Mouse (Mus musculus): ENCODE measurements around the gene Mocs3. TPM values are rescaled to one million over a fixed set of nuclear protein-coding genes. Genes with fewer than 3 reads are reported as not detected.
A peak's percentile ranks its signal among the peaks of the same experiment; 100 is the strongest.

Gene Mocs3
- polyA plus RNA-seq, 2 experiments, result 10.6 to 12.2 TPM

DNA sequence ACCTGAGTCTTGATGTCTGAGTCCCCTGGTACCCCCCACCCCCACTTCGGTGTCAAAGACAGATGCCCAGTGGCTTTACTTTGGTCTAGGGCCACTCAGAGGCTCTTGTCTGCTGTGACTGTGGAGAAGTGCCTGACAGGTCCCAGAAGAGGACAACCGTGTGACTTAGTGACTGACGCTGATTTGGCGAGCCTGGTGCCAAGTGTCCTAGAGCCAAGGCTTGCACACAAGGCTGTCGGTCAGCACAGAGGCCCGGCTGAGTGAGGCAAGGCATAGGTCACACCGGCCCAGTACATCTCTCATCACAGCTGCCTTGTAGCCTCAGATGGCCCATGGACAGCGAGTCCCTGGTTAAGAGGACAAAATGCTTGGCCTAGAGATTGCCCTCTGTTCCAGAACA is 28.6 kb downstream of the Mocs3 start:
- Histone ChIP-seq H3K4me2 (replicated peaks; ENCODE audit: low read depth, low read length, severe bottlenecking) (no peak overlapping the region), H3K4me3 (replicated peaks; ENCODE audit: low read length) (no peak overlapping the region), H3K9ac (ENCODE audit: low read depth, low read length, severe bottlenecking) (no peak overlapping the region), H3K27ac (replicated peaks; ENCODE audit: low read depth, low read length) (no peak overlapping the region), H3K27me3 (ENCODE audit: control insufficient read depth, insufficient read depth, low read length) (no peaks in the 10 kb centered on the region), H3K9me3 (ENCODE audit: control insufficient read depth, low read length) (no peaks in the 10 kb centered on the region), H3K36me3 (ENCODE audit: control insufficient read depth, insufficient read depth, low read length) (no peaks in the 10 kb centered on the region), H3K4me1 (ENCODE audit: control insufficient read depth, insufficient read depth, low read length) (no peaks in the 10 kb centered on the region)
- DNase-seq (ENCODE audit: low spot score), result no peak
- no peak for TF ChIP-seq POLR2A (IDR thresholded peaks at IDR 0.05; ENCODE audit: borderline replicate concordance, extremely low read depth, insufficient read depth, insufficient read length)
- 90% methylated on average over 8 of the region's 8 CpGs for WGBS
- ATAC-seq (ENCODE audit: low FRiP score, low read depth), result no peak

- no peak overlapping the region for H3K27ac ChIP-seq (replicated peaks; ENCODE audit: low read depth, low read length)
- no peak overlapping the region for H3K4me3 ChIP-seq (replicated peaks; ENCODE audit: low read length)
- no peaks in the 10 kb centered on the region for H3K36me3 ChIP-seq (ENCODE audit: control insufficient read depth, insufficient read depth, low read length)
- H3K9me3 ChIP-seq (ENCODE audit: control insufficient read depth, low read length), result no peaks in the 10 kb centered on the region
- H3K4me1 ChIP-seq (ENCODE audit: control insufficient read depth, insufficient read depth, low read length), result no peaks in the 10 kb centered on the region
- WGBS, result 82% methylated on average over 3 of the region's 3 CpGs
- no peak for TF ChIP-seq POLR2A (IDR thresholded peaks at IDR 0.05; ENCODE audit: borderline replicate concordance, extremely low read depth, insufficient read depth, insufficient read length)
- H3K4me2 ChIP-seq (replicated peaks; ENCODE audit: low read depth, low read length, severe bottlenecking), result no peak overlapping the region
- DNase-seq (ENCODE audit: low spot score) (no peak), ATAC-seq (ENCODE audit: low FRiP score, low read depth) (no peak)
- no peaks in the 10 kb centered on the region for H3K27me3 ChIP-seq (ENCODE audit: control insufficient read depth, insufficient read depth, low read length)
- no peak overlapping the region for H3K9ac ChIP-seq (ENCODE audit: low read depth, low read length, severe bottlenecking)
Observed at GRCm38 (mm10) chr2:168260124-168260523, 29.7 kb downstream of the Mocs3 start.

GRCm38 (mm10) chr2:168260900-168261299 is 30.5 kb downstream of the Mocs3 start:
- DNase-seq (ENCODE audit: low spot score), result no peak
- no peak overlapping the region for H3K27ac ChIP-seq (replicated peaks; ENCODE audit: low read depth, low read length)
- H3K4me1 ChIP-seq (ENCODE audit: control insufficient read depth, insufficient read depth, low read length), result no peaks in the 10 kb centered on the region
- H3K4me2 ChIP-seq (replicated peaks; ENCODE audit: low read depth, low read length, severe bottlenecking), result no peak overlapping the region
- H3K9me3 ChIP-seq (ENCODE audit: control insufficient read depth, low read length), result no peaks in the 10 kb centered on the region
- 80% methylated on average over 10 of the region's 10 CpGs for WGBS
- no peak for TF ChIP-seq POLR2A (IDR thresholded peaks at IDR 0.05; ENCODE audit: borderline replicate concordance, extremely low read depth, insufficient read depth, insufficient read length)
- H3K4me3 ChIP-seq (replicated peaks; ENCODE audit: low read length), result no peak overlapping the region
- H3K9ac ChIP-seq (ENCODE audit: low read depth, low read length, severe bottlenecking), result no peak overlapping the region
- H3K36me3 ChIP-seq (ENCODE audit: control insufficient read depth, insufficient read depth, low read length), result no peaks in the 10 kb centered on the region
- no peaks in the 10 kb centered on the region for H3K27me3 ChIP-seq (ENCODE audit: control insufficient read depth, insufficient read depth, low read length)
- ATAC-seq (ENCODE audit: low FRiP score, low read depth), result no peak

DNA sequence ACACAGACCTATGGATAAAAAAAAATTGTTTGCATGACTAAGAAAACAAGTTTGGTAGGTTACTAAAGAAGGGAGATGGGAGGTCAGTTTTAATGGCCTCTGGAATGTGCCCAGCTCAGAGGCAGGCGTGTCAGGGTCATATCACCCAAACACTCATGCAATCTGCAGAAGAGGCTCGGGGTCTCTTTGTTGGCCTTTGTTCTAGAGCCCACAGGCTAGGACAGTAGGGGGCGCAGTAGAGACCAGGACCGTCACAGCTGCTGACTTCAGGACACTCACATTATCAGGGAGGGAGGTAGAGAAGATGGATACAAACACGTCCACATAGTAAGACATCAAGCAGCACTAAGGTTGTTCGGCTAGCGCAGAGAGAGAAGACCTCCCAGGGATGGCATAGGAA is 37.6 kb downstream of the Mocs3 start:
- Histone ChIP-seq H3K27ac (replicated peaks; ENCODE audit: low read depth, low read length) (no peak overlapping the region), H3K9me3 (ENCODE audit: control insufficient read depth, low read length) (no peaks in the 10 kb centered on the region), H3K4me2 (replicated peaks; ENCODE audit: low read depth, low read length, severe bottlenecking) (peak overlapping the region; percentile 37), H3K4me1 (ENCODE audit: control insufficient read depth, insufficient read depth, low read length) (no peaks in the 10 kb centered on the region), H3K36me3 (ENCODE audit: control insufficient read depth, insufficient read depth, low read length) (no peaks in the 10 kb centered on the region), H3K4me3 (replicated peaks; ENCODE audit: low read length) (peak overlapping the region; percentile 12; the same call in 1 of the 2 replicates), H3K9ac (ENCODE audit: low read depth, low read length, severe bottlenecking) (no peak overlapping the region), H3K27me3 (ENCODE audit: control insufficient read depth, insufficient read depth, low read length) (no peaks in the 10 kb centered on the region)
- ATAC-seq (ENCODE audit: low FRiP score, low read depth), result no peak
- 38% methylated on average over 7 of the region's 7 CpGs for WGBS
- no peak for TF ChIP-seq POLR2A (IDR thresholded peaks at IDR 0.05; ENCODE audit: borderline replicate concordance, extremely low read depth, insufficient read depth, insufficient read length)
- no peak for DNase-seq (ENCODE audit: low spot score)

- Histone ChIP-seq H3K9ac (ENCODE audit: low read depth, low read length, severe bottlenecking) (no peak overlapping the region), H3K4me1 (ENCODE audit: control insufficient read depth, insufficient read depth, low read length) (no peaks in the 10 kb centered on the region), H3K4me2 (replicated peaks; ENCODE audit: low read depth, low read length, severe bottlenecking) (no peak overlapping the region), H3K36me3 (ENCODE audit: control insufficient read depth, insufficient read depth, low read length) (no peaks in the 10 kb centered on the region), H3K27ac (replicated peaks; ENCODE audit: low read depth, low read length) (no peak overlapping the region), H3K9me3 (ENCODE audit: control insufficient read depth, low read length) (no peaks in the 10 kb centered on the region), H3K27me3 (ENCODE audit: control insufficient read depth, insufficient read depth, low read length) (peaks cover 11% of the 10 kb centered on the region; the same call in 1 of the 2 replicates), H3K4me3 (replicated peaks; ENCODE audit: low read length) (no peak overlapping the region)
- TF ChIP-seq POLR2A (IDR thresholded peaks at IDR 0.05; ENCODE audit: borderline replicate concordance, extremely low read depth, insufficient read depth, insufficient read length), result no peak
- WGBS, result 29% methylated on average over 9 of the region's 9 CpGs
- ATAC-seq (ENCODE audit: low FRiP score, low read depth) (no peak), DNase-seq (ENCODE audit: low spot score) (no peak)
Observed at GRCm38 (mm10) chr2:168273387-168273786, 43.0 kb downstream of the Mocs3 start.

All from limb, embryonic 14.5 days (tissue).